Mouse (Mus musculus) megakaryocyte progenitor cell, adult 5-6 weeks (primary cell): Measurements from ENCODE around the gene Epo. TPM values are rescaled to one million over a fixed set of nuclear protein-coding genes. Genes with fewer than 3 reads are reported as not detected.

Source experiments
- ATAC-seq: replicated peaks from 2 replicates; pipeline ENCODE4 v1.8.0; 2016; ENCODE audit warnings: mild to moderate bottlenecking, moderate TSS enrichment, inconsistent platforms; ENCODE audit not compliant: poor library complexity
- total RNA-seq, 2 experiments: library from RNA; stranded (forward) in 1 of 2; stranded (reverse) in 1 of 2; fragments of 157-497, 149-512 nt in 1 of 2; fragments of 200-1000 nt in 1 of 2; gene quantifications; 2 replicates each; pipeline versions ENCODE4 v1.2.3 to v1.2.4; 2015 to 2017

Epo gene
- total RNA-seq, 2 experiments from 2014 or later, result not detected

- ATAC-seq, result no peak
Observed at GRCm38 (mm10) chr5:137481897-137482296, 51.1 kb downstream of the Epo start.

GRCm38 (mm10) chr5:137481138-137481537 is 51.9 kb downstream of the Epo start:
- peak; percentile 75 for ATAC-seq

- ATAC-seq, result no peak
Observed at GRCm38 (mm10) chr5:137476964-137477363, 56.1 kb downstream of the Epo start, which contains the start of gene Zan. Zan (minus strand) TSS chr5:137477064.

DNA sequence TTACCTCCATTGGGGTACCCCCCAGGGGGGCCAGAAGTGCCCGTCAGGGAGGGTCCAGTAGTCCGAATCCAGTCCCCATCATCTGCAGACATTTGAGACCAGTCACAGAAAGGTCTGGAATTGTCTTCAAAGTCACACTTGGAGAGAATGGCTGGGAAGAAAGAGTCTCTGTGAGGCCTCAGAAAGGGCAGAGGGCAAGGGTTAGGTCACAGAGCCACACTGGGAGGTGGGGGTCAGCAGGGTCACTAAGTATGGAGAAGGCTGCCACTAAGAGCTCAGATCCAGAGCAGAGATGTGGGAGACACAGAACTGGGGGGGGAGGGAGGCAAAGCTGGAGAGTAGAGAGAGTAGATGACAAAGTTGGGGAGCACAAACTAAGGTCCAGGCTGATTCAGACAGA is 58.7 kb downstream of the Epo start:
- no peak for ATAC-seq

GRCm38 (mm10) chr5:137472252-137472904 is 60.7 kb downstream of the Epo start:
- ATAC-seq, result peak; percentile 70

GRCm38 (mm10) chr5:137466946-137467345 is 66.1 kb downstream of the Epo start:
- ATAC-seq, result no peak

GRCm38 (mm10) chr5:137465049-137465448 is 68.0 kb downstream of the Epo start:
- ATAC-seq, result no peak

- ATAC-seq, result peak; percentile 34; the same call in 1 of the 2 replicates
Observed at GRCm38 (mm10) chr5:137455866-137456591, 77.0 kb downstream of the Epo start.

GRCm38 (mm10) chr5:137455206-137455605 is 77.8 kb downstream of the Epo start:
- no peak for ATAC-seq

GRCm38 (mm10) chr5:137445536-137445935 is 87.5 kb downstream of the Epo start:
- ATAC-seq, result no peak

GRCm38 (mm10) chr5:137440216-137440855 is 92.7 kb downstream of the Epo start:
- ATAC-seq, result peak; percentile 46; the same call in 1 of the 2 replicates

GRCm38 (mm10) chr5:137433889-137434288 is 99.2 kb downstream of the Epo start:
- ATAC-seq, result no peak

Other genes with a start within 250 kb of the Epo start
- gene Ache, start 245.7 kb downstream of the Epo start, total RNA-seq (2015), result 0.67 and 2.3 TPM in 2 replicates
- under 0.01 TPM in 1 of 2 replicates, not detected in the other for gene Ache, start 245.7 kb downstream of the Epo start, total RNA-seq (2017)
- 0.61 and 2.9 TPM in 2 replicates for gene Ufsp1, start 238.6 kb downstream of the Epo start, total RNA-seq (2015)
- 1.3 and 3.8 TPM in 2 replicates for gene Ufsp1, start 238.6 kb downstream of the Epo start, total RNA-seq (2017)
- gene Srrt, start 225.6 kb downstream of the Epo start, total RNA-seq (2015), result 133 and 143 TPM in 2 replicates
- 241 and 321 TPM in 2 replicates for gene Srrt, start 225.6 kb downstream of the Epo start, total RNA-seq (2017)
- gene Trip6, start 218.8 kb downstream of the Epo start, total RNA-seq (2015), result 4.0 and 6.7 TPM in 2 replicates
- 7.1 and 7.5 TPM in 2 replicates for gene Trip6, start 218.8 kb downstream of the Epo start, total RNA-seq (2017)
- 2.4 and 4.4 TPM in 2 replicates for gene Slc12a9, start 199.6 kb downstream of the Epo start, total RNA-seq (2015)
- 5.3 and 5.7 TPM in 2 replicates for gene Slc12a9, start 199.6 kb downstream of the Epo start, total RNA-seq (2017)
- 0.05 and 0.10 TPM in 2 replicates for gene Ephb4, start 183.1 kb downstream of the Epo start, total RNA-seq (2015)
- 0.27 TPM in 1 of 2 replicates, not detected in the other for gene Ephb4, start 183.1 kb downstream of the Epo start, total RNA-seq (2017)
- 0.10 and 0.47 TPM in 2 replicates for gene Zan, start 56.2 kb downstream of the Epo start, total RNA-seq (2015)
- gene Zan, start 56.2 kb downstream of the Epo start, total RNA-seq (2017), result under 0.01 and 0.14 TPM in 2 replicates
- 31.9 and 35.0 TPM in 2 replicates for gene Pop7, start 30.7 kb downstream of the Epo start, total RNA-seq (2015)
- gene Pop7, start 30.7 kb downstream of the Epo start, total RNA-seq (2017), result 22.7 and 29.2 TPM in 2 replicates
- gene Gigyf1, start 14.7 kb downstream of the Epo start, total RNA-seq (2015), result 7.1 and 8.6 TPM in 2 replicates
- 4.7 and 7.2 TPM in 2 replicates for gene Gigyf1, start 14.7 kb downstream of the Epo start, total RNA-seq (2017)
- gene Gnb2, start 268 bp upstream of the Epo start, total RNA-seq (2015), result 193 and 223 TPM in 2 replicates
- gene Gnb2, start 268 bp upstream of the Epo start, total RNA-seq (2017), result 187 and 251 TPM in 2 replicates
- not detected in 2 replicates for gene Actl6b, start 20.3 kb upstream of the Epo start, total RNA-seq (2015)
- gene Actl6b, start 20.3 kb upstream of the Epo start, total RNA-seq (2017), result not detected in 2 replicates
- 14.1 and 20.7 TPM in 2 replicates for gene Tfr2, start 36.6 kb upstream of the Epo start, total RNA-seq (2015)
- 13.2 and 23.4 TPM in 2 replicates for gene Tfr2, start 36.6 kb upstream of the Epo start, total RNA-seq (2017)
- 95.4 and 97.5 TPM in 2 replicates for gene Mospd3, start 67.8 kb upstream of the Epo start, total RNA-seq (2015)
- 3.6 and 5.5 TPM in 2 replicates for gene Mospd3, start 67.8 kb upstream of the Epo start, total RNA-seq (2017)
- gene Pcolce, start 80.5 kb upstream of the Epo start, total RNA-seq (2015), result not detected in 2 replicates
- gene Pcolce, start 80.5 kb upstream of the Epo start, total RNA-seq (2017), result not detected in 2 replicates
- gene Fbxo24, start 95.8 kb upstream of the Epo start, total RNA-seq (2015), result not detected in 2 replicates
- gene Fbxo24, start 95.8 kb upstream of the Epo start, total RNA-seq (2017), result 0.21 TPM in 1 of 2 replicates, not detected in the other
- gene Lrch4, start 95.9 kb upstream of the Epo start, total RNA-seq (2015), result 37.8 and 38.0 TPM in 2 replicates
- 27.3 and 29.5 TPM in 2 replicates for gene Lrch4, start 95.9 kb upstream of the Epo start, total RNA-seq (2017)
- 5.5 and 8.3 TPM in 2 replicates for gene Gm20605, start 95.9 kb upstream of the Epo start, total RNA-seq (2015)
- 4.3 and 8.0 TPM in 2 replicates for gene Gm20605, start 95.9 kb upstream of the Epo start, total RNA-seq (2017)
- gene Sap25, start 108.1 kb upstream of the Epo start, total RNA-seq (2015), result 24.9 and 29.5 TPM in 2 replicates
- gene Sap25, start 108.1 kb upstream of the Epo start, total RNA-seq (2017), result 14.2 and 18.0 TPM in 2 replicates
- gene Irs3, start 112.5 kb upstream of the Epo start, total RNA-seq (2015), result not detected in 2 replicates
- gene Irs3, start 112.5 kb upstream of the Epo start, total RNA-seq (2017), result not detected in 2 replicates
- 8.6 and 9.8 TPM in 2 replicates for gene Agfg2, start 151.5 kb upstream of the Epo start, total RNA-seq (2015)
- gene Agfg2, start 151.5 kb upstream of the Epo start, total RNA-seq (2017), result 10.5 and 14.2 TPM in 2 replicates
- gene Nyap1, start 208.4 kb upstream of the Epo start, total RNA-seq (2015), result 0.02 and 0.05 TPM in 2 replicates
- 0.07 and 0.17 TPM in 2 replicates for gene Nyap1, start 208.4 kb upstream of the Epo start, total RNA-seq (2017)
- 39.6 and 58.5 TPM in 2 replicates for gene Tsc22d4, start 212.5 kb upstream of the Epo start, total RNA-seq (2015)
- 92.1 and 96.5 TPM in 2 replicates for gene Tsc22d4, start 212.5 kb upstream of the Epo start, total RNA-seq (2017)
- 64.5 and 77.4 TPM in 2 replicates for gene Ppp1r35, start 245.6 kb upstream of the Epo start, total RNA-seq (2015)
- 38.4 and 38.6 TPM in 2 replicates for gene Ppp1r35, start 245.6 kb upstream of the Epo start, total RNA-seq (2017)